Mouse (Mus musculus) left cerebral cortex, postnatal 25 days (tissue): ENCODE results near the gene Gm21977. TPM values are rescaled to one million over a fixed set of nuclear protein-coding genes. Genes with fewer than 3 reads are reported as not detected.
"Not testable (repeated sequence)": the region's sequence is repeated elsewhere in the genome, so short reads cannot be mapped to it uniquely, and the experiment has no call there.

ENCODE experiments used
- DNase-seq, 2 experiments: peaks; one replicate each; pipeline ENCODE4 v3.0.0; 2022; ENCODE audit warnings: low spot score in 2 of 2, mixed read lengths in 1 of 2
- intact Hi-C: fragments of 180-260 bp; cut with DNase I; formaldehyde crosslinking; loops from one replicate; pipeline ENCODE4 v1.15.1; 2025
- total RNA-seq, 2 experiments: library from RNA; stranded (reverse); gene quantifications; 2 replicates each; pipeline ENCODE4 v1.2.3; 2021

Gene Gm21977
- not detected for total RNA-seq

DNA sequence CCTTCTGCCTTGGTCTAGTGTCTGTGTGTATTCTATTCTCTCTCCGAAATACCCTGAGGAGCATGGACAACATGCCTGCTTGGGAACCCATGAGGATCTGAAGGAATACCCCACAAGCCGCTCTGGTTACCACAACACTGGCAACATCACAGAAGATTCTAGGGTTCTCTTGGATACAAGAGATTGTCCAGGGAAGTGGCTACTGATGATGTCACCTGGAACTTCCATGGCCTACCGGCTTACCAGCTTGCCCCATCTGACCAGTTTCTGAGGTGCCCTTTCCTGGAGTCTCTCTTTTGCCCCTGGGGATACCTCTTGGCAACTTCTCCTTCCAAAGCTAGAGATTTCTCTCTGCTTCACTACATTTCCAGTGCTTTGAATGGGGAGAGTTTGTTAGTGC lies at the start of gene Gm21977:
Gene Gm21977 (minus strand): TSS at position 101 of the 400 bp plus-strand sequence.
- intact Hi-C loops, DNase-seq: not testable (repeated sequence)

Other genes with a start within 250 kb of the Gm21977 start
- not detected for gene Gm3633, start 211.6 kb downstream of the Gm21977 start, total RNA-seq
- gene Gm10378, start 197.5 kb downstream of the Gm21977 start, total RNA-seq: not detected
- not detected for gene Gm3015, start 84.7 kb downstream of the Gm21977 start, total RNA-seq
- gene Gm10377, start 55.5 kb downstream of the Gm21977 start, total RNA-seq: not detected
- gene Gm8082, start 140.1 kb upstream of the Gm21977 start, total RNA-seq: not detected
- not detected for gene Gm10376, start 162.2 kb upstream of the Gm21977 start, total RNA-seq
- not detected for gene Gm8094, start 223.2 kb upstream of the Gm21977 start, total RNA-seq
- under 1 TPM; 0.57 to 0.64 TPM for gene Gm8104, start 247.1 kb upstream of the Gm21977 start, total RNA-seq